Mouse (Mus musculus): ENCODE measurements around the gene Sgcd. TPM values are rescaled to one million over a fixed set of nuclear protein-coding genes. Genes with fewer than 3 reads are reported as not detected.

Gene Sgcd
- polyA plus RNA-seq (2015; fragmentation: Nextera tagmentation; extraction: Ambion mirVana), result 4.8 TPM in 2 replicates

- peak; percentile 90 for ATAC-seq
- Histone ChIP-seq H3K27me3 (replicated peaks; ENCODE audit: control insufficient read depth, insufficient read depth, low read length) (no peaks in the 10 kb centered on the region; the same call in 1 of the 2 replicates), H3K4me3 (ENCODE audit: low read length) (peak within 1 kb of the TSS; percentile 87), H3K9ac (ENCODE audit: low read depth, low read length) (peak within 1 kb of the TSS; percentile 86), H3K4me1 (ENCODE audit: control insufficient read depth, insufficient read depth, low read depth, low read length) (peaks cover 12% of the 10 kb centered on the region), H3K9me3 (ENCODE audit: control insufficient read depth, low read length) (no peaks in the 10 kb centered on the region), H3K4me2 (ENCODE audit: low read length) (peak within 1 kb of the TSS; percentile 92), H3K27ac (ENCODE audit: low read depth, low read length) (peak within 1 kb of the TSS; percentile 90), H3K36me3 (ENCODE audit: control insufficient read depth, insufficient read depth, low read length) (no peaks in the 10 kb centered on the region)
- WGBS, result under 1% methylated on average over 60 of the region's 67 CpGs
Measured at GRCm38 (mm10) chr11:47988697-47989533, at the start of gene Sgcd. TSS of gene Sgcd (minus strand) at chr11:47988969.

- Histone ChIP-seq H3K4me2 (ENCODE audit: low read length) (no peak overlapping the region), H3K27ac (ENCODE audit: low read depth, low read length) (no peak overlapping the region), H3K9me3 (ENCODE audit: control insufficient read depth, low read length) (no peaks in the 10 kb centered on the region), H3K4me3 (ENCODE audit: low read length) (no peak overlapping the region), H3K27me3 (replicated peaks; ENCODE audit: control insufficient read depth, insufficient read depth, low read length) (no peaks in the 10 kb centered on the region), H3K4me1 (ENCODE audit: control insufficient read depth, insufficient read depth, low read depth, low read length) (no peaks in the 10 kb centered on the region), H3K36me3 (ENCODE audit: control insufficient read depth, insufficient read depth, low read length) (no peaks in the 10 kb centered on the region), H3K9ac (ENCODE audit: low read depth, low read length) (no peak overlapping the region)
- no peak for ATAC-seq
- 59% methylated on average over 4 of the region's 4 CpGs for WGBS
Measured at GRCm38 (mm10) chr11:48038051-48038450, 49.3 kb upstream of the Sgcd start.

GRCm38 (mm10) chr11:48012836-48013235 lies 24.1 kb upstream of the Sgcd start:
- ATAC-seq, result no peak
- no peaks in the 10 kb centered on the region for H3K4me1 ChIP-seq (ENCODE audit: control insufficient read depth, insufficient read depth, low read depth, low read length)
- no peak overlapping the region for H3K4me3 ChIP-seq (ENCODE audit: low read length)
- no peak overlapping the region for H3K27ac ChIP-seq (ENCODE audit: low read depth, low read length)
- H3K4me2 ChIP-seq (ENCODE audit: low read length), result no peak overlapping the region
- no peaks in the 10 kb centered on the region for H3K9me3 ChIP-seq (ENCODE audit: control insufficient read depth, low read length)
- no peaks in the 10 kb centered on the region for H3K27me3 ChIP-seq (replicated peaks; ENCODE audit: control insufficient read depth, insufficient read depth, low read length)
- no peak overlapping the region for H3K9ac ChIP-seq (ENCODE audit: low read depth, low read length)
- 57% methylated on average over 3 of the region's 3 CpGs for WGBS
- H3K36me3 ChIP-seq (ENCODE audit: control insufficient read depth, insufficient read depth, low read length), result no peaks in the 10 kb centered on the region

GRCm38 (mm10) chr11:47988333-47988696 lies 454 bp downstream of the Sgcd start:
- H3K4me1 ChIP-seq (ENCODE audit: control insufficient read depth, insufficient read depth, low read depth, low read length), result peaks cover 12% of the 10 kb centered on the region
- H3K36me3 ChIP-seq (ENCODE audit: control insufficient read depth, insufficient read depth, low read length), result no peaks in the 10 kb centered on the region
- peak; percentile 81 for ATAC-seq
- peak overlapping the region; percentile 92 for H3K4me2 ChIP-seq (ENCODE audit: low read length)
- H3K9me3 ChIP-seq (ENCODE audit: control insufficient read depth, low read length), result no peaks in the 10 kb centered on the region
- peak overlapping the region; percentile 86 for H3K9ac ChIP-seq (ENCODE audit: low read depth, low read length)
- H3K4me3 ChIP-seq (ENCODE audit: low read length), result peak overlapping the region; percentile 87
- WGBS, result under 1% methylated on average over 30 of the region's 31 CpGs
- no peaks in the 10 kb centered on the region; the same call in 1 of the 2 replicates for H3K27me3 ChIP-seq (replicated peaks; ENCODE audit: control insufficient read depth, insufficient read depth, low read length)
- peak overlapping the region; percentile 90 for H3K27ac ChIP-seq (ENCODE audit: low read depth, low read length)

GRCm38 (mm10) chr11:47987893-47988267 lies 889 bp downstream of the Sgcd start:
- Histone ChIP-seq H3K9me3 (ENCODE audit: control insufficient read depth, low read length) (no peaks in the 10 kb centered on the region), H3K27ac (ENCODE audit: low read depth, low read length) (peak overlapping the region; percentile 39; the same call in 1 of the 2 replicates), H3K4me1 (ENCODE audit: control insufficient read depth, insufficient read depth, low read depth, low read length) (peaks cover 12% of the 10 kb centered on the region), H3K27me3 (replicated peaks; ENCODE audit: control insufficient read depth, insufficient read depth, low read length) (no peaks in the 10 kb centered on the region; the same call in 1 of the 2 replicates), H3K4me2 (ENCODE audit: low read length) (peak overlapping the region; percentile 92), H3K36me3 (ENCODE audit: control insufficient read depth, insufficient read depth, low read length) (no peaks in the 10 kb centered on the region), H3K9ac (ENCODE audit: low read depth, low read length) (peak overlapping the region; percentile 86), H3K4me3 (ENCODE audit: low read length) (peak overlapping the region; percentile 87)
- ATAC-seq, result no peak
- 6% methylated on average over 12 of the region's 12 CpGs for whole genome bisulfite sequencing

- H3K4me1 ChIP-seq (ENCODE audit: control insufficient read depth, insufficient read depth, low read depth, low read length), result peaks cover 12% of the 10 kb centered on the region
- peak overlapping the region; percentile 87 for H3K4me3 ChIP-seq (ENCODE audit: low read length)
- 39% methylated on average over 8 of the region's 8 CpGs for WGBS
- peak overlapping the region; percentile 86 for H3K9ac ChIP-seq (ENCODE audit: low read depth, low read length)
- H3K27ac ChIP-seq (ENCODE audit: low read depth, low read length), result no peak overlapping the region
- peak; percentile 49 for ATAC-seq
- H3K36me3 ChIP-seq (ENCODE audit: control insufficient read depth, insufficient read depth, low read length), result no peaks in the 10 kb centered on the region
- H3K4me2 ChIP-seq (ENCODE audit: low read length), result peak overlapping the region; percentile 92
- no peaks in the 10 kb centered on the region for H3K9me3 ChIP-seq (ENCODE audit: control insufficient read depth, low read length)
- H3K27me3 ChIP-seq (replicated peaks; ENCODE audit: control insufficient read depth, insufficient read depth, low read length), result no peaks in the 10 kb centered on the region; the same call in 1 of the 2 replicates
Measured at GRCm38 (mm10) chr11:47987251-47987892, 1.4 kb downstream of the Sgcd start.

GRCm38 (mm10) chr11:47982152-47982551 lies 6.6 kb downstream of the Sgcd start:
- Histone ChIP-seq H3K4me1 (ENCODE audit: control insufficient read depth, insufficient read depth, low read depth, low read length) (peaks cover 4% of the 10 kb centered on the region), H3K36me3 (ENCODE audit: control insufficient read depth, insufficient read depth, low read length) (no peaks in the 10 kb centered on the region), H3K9ac (ENCODE audit: low read depth, low read length) (no peak overlapping the region), H3K4me3 (ENCODE audit: low read length) (no peak overlapping the region), H3K9me3 (ENCODE audit: control insufficient read depth, low read length) (no peaks in the 10 kb centered on the region), H3K27me3 (replicated peaks; ENCODE audit: control insufficient read depth, insufficient read depth, low read length) (no peaks in the 10 kb centered on the region), H3K4me2 (ENCODE audit: low read length) (no peak overlapping the region), H3K27ac (ENCODE audit: low read depth, low read length) (no peak overlapping the region)
- no peak for ATAC-seq
- WGBS, result 50% methylated on average over 1 of the region's 1 CpGs

GRCm38 (mm10) chr11:47981108-47981507 lies 7.7 kb downstream of the Sgcd start:
- H3K4me2 ChIP-seq (ENCODE audit: low read length), result no peak overlapping the region
- H3K27ac ChIP-seq (ENCODE audit: low read depth, low read length), result no peak overlapping the region
- no peaks in the 10 kb centered on the region for H3K36me3 ChIP-seq (ENCODE audit: control insufficient read depth, insufficient read depth, low read length)
- no peak overlapping the region for H3K9ac ChIP-seq (ENCODE audit: low read depth, low read length)
- 74% methylated on average over 2 of the region's 2 CpGs for WGBS
- H3K27me3 ChIP-seq (replicated peaks; ENCODE audit: control insufficient read depth, insufficient read depth, low read length), result no peaks in the 10 kb centered on the region
- no peaks in the 10 kb centered on the region for H3K9me3 ChIP-seq (ENCODE audit: control insufficient read depth, low read length)
- no peaks in the 10 kb centered on the region for H3K4me1 ChIP-seq (ENCODE audit: control insufficient read depth, insufficient read depth, low read depth, low read length)
- ATAC-seq, result no peak
- H3K4me3 ChIP-seq (ENCODE audit: low read length), result no peak overlapping the region

- no peak overlapping the region for H3K9ac ChIP-seq (ENCODE audit: low read depth, low read length)
- no peak for ATAC-seq
- H3K9me3 ChIP-seq (ENCODE audit: control insufficient read depth, low read length), result no peaks in the 10 kb centered on the region
- no peak overlapping the region for H3K27ac ChIP-seq (ENCODE audit: low read depth, low read length)
- H3K36me3 ChIP-seq (ENCODE audit: control insufficient read depth, insufficient read depth, low read length), result no peaks in the 10 kb centered on the region
- H3K4me3 ChIP-seq (ENCODE audit: low read length), result no peak overlapping the region
- WGBS, result 63% methylated on average over 3 of the region's 3 CpGs
- H3K27me3 ChIP-seq (replicated peaks; ENCODE audit: control insufficient read depth, insufficient read depth, low read length), result no peaks in the 10 kb centered on the region
- H3K4me2 ChIP-seq (ENCODE audit: low read length), result no peak overlapping the region
- no peaks in the 10 kb centered on the region for H3K4me1 ChIP-seq (ENCODE audit: control insufficient read depth, insufficient read depth, low read depth, low read length)
Measured at GRCm38 (mm10) chr11:47953291-47953690, 35.5 kb downstream of the Sgcd start.
